Mouse (Mus musculus) bone marrow macrophage, adult 2 months (primary cell): ENCODE results near the gene Wdr64. TPM values are rescaled to one million over a fixed set of nuclear protein-coding genes. Genes with fewer than 3 reads are reported as not detected.

Experiments used
- H3K27ac ChIP-seq: 2 replicates; pipeline ENCODE4 v1.5.1; 2012; ENCODE audit warnings: low read depth, low read length; ENCODE audit not compliant: insufficient read depth
- H3K4me1 ChIP-seq: 2 replicates; pipeline ENCODE4 v1.6.1; 2012; ENCODE audit warnings: low read length; ENCODE audit not compliant: control insufficient read depth, insufficient read depth
- H3K4me3 ChIP-seq: 2 replicates; pipeline ENCODE4 v1.5.1; 2012; ENCODE audit warnings: mild to moderate bottlenecking, low read length, moderate library complexity; ENCODE audit not compliant: insufficient read depth
- CTCF ChIP-seq: IDR thresholded peaks from 2 replicates; pipeline ENCODE4 v1.5.1; 2012; ENCODE audit warnings: low read depth, mild to moderate bottlenecking, low read length, moderate library complexity
- POLR2A ChIP-seq: IDR thresholded peaks from 2 replicates; pipeline ENCODE4 v1.6.1; 2012; ENCODE audit warnings: mild to moderate bottlenecking, low read depth, low read length, borderline replicate concordance
- polyA plus RNA-seq: library from polyadenylated mRNA; stranded (reverse); fragments of >200 nt; gene quantifications from 2 replicates; pipeline ENCODE4 v1.2.4, GENCODE M21; 2012; ENCODE audit not compliant: missing spikeins, insufficient read depth, insufficient read length

Gene Wdr64
- polyA plus RNA-seq, 1 experiment: not detected

DNA sequence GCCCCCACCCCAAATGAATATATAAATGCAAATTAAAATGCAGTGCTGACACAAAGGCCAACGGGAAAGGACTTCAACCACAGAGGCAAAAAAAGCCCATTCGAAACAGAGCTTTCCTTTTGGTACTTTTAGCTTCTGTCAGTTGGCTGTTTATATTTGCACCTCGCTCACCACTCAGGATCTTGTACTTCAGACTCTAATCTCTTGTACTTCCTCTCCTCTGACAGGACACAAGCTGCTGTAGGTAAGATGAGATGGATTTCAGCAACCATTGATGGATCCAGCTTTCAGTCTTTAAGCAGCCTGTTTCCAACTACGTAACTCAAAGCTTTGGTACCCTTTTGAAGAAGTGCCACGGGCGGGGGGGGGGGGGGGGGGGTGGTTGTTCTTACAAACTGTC is 17.4 kb upstream of the Wdr64 start:
- H3K4me3 ChIP-seq: no peak overlapping the region
- TF ChIP-seq CTCF (no peak), POLR2A (no peak)
- H3K27ac ChIP-seq: no peak overlapping the region
- H3K4me1 ChIP-seq: no peaks in the 10 kb centered on the region

DNA sequence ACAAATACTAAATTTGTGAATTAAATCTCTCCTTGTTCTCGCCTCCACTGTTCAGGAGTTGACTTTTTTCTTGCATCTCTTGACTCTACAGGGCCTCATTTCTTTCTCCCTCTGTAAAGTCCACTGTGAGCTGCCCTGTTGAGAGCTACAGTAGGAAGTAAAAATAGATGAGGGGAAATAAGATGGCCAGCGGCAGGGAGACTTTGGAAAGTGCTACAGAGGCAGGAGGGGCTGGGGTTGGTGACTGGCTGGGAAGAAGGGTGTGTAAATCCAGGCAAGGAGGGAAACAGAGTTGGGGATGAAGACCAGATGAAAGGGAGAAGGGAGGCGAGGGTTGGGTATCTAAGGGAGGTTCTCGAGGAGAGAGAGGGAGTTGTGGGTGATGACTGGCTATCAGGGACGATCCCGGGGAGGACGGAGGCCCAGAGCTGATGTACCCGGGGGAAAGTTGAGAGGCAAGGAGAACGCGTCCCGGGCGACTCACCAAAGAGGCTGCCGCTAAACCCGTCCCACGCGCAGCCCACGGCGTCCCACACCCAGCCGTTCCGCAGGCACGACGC is 6.6 kb upstream of the Wdr64 start:
- TF ChIP-seq CTCF (no peak), POLR2A (no peak)
- Histone ChIP-seq H3K4me3 (peak overlapping the region; percentile 91), H3K4me1 (peaks cover 3% of the 10 kb centered on the region; the same call in 1 of the 2 replicates), H3K27ac (no peak overlapping the region)

DNA sequence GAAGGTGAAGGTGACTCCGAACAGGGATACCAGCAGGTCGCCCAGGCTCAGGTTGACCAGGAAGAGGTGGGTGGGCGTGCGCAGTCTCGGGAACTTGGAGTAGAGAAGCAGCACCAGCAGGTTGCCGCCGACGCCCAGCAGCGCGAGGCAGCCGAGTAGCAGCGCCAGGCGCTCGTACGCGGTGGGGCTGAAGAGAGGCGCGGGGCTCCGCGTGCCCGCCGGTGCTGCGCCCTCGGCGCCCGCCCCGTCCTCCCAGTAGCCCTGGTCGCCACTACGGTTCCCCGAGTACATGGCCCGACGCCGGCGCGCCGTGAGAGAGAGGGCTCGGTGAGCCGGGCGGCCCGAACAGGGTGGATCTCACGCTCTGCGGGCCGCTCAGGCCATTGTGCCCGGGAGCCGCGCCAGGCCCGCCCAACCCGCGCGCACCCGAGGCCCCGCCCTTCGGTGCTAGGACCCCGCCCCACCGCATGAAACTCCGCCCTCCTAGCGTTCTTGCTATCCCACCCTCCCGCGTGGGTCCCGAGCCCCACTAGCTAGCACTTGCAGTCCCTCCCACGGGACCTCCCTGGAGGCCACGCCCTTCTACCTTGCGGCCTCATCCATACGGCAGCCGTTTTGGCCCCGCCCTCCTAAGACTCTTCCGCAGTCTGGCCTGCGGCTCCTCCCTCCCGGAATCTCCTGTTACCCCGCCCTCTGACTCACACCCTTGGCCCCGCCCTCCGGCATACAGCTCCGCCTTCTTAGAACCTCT is 6.0 kb upstream of the Wdr64 start, which contains the start of the genes Opn3 and Chml:
Gene Opn3 (minus strand): TSS at position 531 of the 751 bp plus-strand sequence.
Gene Chml (minus strand): TSS at position 656 of the 751 bp plus-strand sequence.
- peak within 1 kb of the TSS; percentile 91 for H3K4me3 ChIP-seq
- TF ChIP-seq CTCF (no peak), POLR2A (peak; percentile 31; the same call in 1 of the 2 replicates)
- H3K4me1 ChIP-seq: peaks cover 3% of the 10 kb centered on the region; the same call in 1 of the 2 replicates
- no peak within 1 kb of the TSS for H3K27ac ChIP-seq

DNA sequence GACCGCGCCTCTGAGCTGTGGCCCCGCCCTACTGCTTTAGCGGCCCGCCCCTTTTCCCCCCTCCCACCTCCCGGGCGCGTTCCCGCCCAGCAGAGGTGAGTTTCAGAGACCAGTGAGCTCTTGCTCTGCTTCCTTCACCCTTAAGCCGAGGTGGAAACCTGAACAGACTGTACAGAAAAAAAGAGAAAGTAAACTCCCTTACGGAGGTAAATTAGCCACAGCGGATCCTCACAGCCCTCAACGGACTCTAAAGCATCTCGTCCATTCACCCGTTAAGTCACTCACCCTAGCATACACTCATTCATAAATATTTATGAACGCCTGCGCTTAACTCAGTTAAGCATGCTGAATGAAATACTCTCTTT is 5.4 kb upstream of the Wdr64 start:
- peaks cover 3% of the 10 kb centered on the region; the same call in 1 of the 2 replicates for H3K4me1 ChIP-seq
- TF ChIP-seq POLR2A (no peak), CTCF (no peak)
- H3K4me3 ChIP-seq: peak overlapping the region; percentile 80
- no peak overlapping the region for H3K27ac ChIP-seq

DNA sequence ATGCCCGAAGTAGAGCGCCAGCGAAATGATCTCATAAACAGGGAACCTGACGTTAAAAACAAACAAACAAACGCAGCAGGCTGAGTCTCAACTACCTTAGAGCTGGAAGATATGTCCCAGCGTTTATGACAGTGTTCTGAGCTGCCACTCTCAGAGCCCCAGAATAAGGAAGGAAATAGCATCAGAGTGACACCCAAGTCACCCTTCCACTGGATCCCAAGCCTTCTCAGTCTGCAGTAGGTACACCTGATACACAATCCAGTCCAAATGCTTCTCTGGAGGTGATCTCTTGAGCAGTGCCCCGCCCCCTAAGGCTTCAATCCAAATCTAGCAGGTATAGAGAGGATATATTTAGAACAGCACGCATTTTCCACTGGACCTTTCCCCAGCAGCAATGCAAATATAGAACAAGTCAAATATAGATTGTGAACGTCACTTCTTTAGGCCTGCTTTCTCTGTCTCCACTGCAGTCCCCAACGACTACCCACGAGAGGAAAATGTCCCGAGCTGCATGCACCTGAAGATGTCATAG is 4.9 kb upstream of the Wdr64 start:
- no peak for TF ChIP-seq CTCF
- TF ChIP-seq POLR2A: no peak
- peak overlapping the region; percentile 80 for H3K4me3 ChIP-seq
- no peak overlapping the region for H3K27ac ChIP-seq

DNA sequence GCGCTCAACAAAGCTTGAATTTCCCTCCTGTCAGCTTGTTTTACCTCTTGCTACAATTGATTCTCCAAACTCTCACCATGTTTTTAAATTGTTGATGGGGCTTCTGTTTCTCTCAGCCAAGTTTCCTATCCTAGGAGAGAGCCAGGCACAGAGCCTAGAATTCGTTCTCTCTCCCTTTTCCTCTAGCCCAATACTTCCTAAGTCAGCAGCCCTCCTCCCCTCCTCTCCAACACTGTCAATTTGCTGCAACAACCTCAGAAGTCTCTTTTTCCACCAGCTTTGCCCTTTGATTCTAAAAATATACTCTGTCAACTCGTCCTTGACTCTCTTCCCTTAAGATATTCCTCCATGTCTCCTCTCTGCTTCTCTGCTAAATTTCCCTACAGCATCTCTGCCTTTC is 982 bp downstream of the Wdr64 start:
- no peak for TF ChIP-seq CTCF
- TF ChIP-seq POLR2A: no peak
- Histone ChIP-seq H3K27ac (no peak overlapping the region), H3K4me1 (no peaks in the 10 kb centered on the region), H3K4me3 (no peak overlapping the region)

More for the DNA sequence above, 4.9 kb upstream of the Wdr64 start:
- peaks cover 3% of the 10 kb centered on the region; the same call in 1 of the 2 replicates for H3K4me1 ChIP-seq

DNA sequence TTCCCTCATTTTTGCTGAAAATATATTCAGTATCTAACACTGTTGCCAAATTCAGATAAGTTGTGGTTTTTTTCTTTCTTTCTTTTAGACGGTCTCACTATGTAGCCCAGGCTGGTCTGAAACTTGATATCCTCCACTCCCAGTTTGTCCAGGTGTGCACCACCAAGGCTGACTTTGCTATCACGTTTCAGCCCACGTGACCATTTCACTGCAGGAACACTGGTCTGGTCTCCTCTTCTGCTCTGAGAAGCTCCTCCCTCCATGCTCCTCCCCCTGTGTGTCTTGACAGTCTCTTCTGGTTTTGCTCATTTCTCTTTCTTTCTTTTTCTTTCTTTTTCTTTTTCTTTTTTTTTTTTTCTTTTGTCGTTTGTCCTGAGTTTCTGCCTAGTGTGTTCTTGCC is 1.4 kb downstream of the Wdr64 start:
- TF ChIP-seq POLR2A (no peak), CTCF (no peak)
- Histone ChIP-seq H3K4me3 (no peak overlapping the region), H3K27ac (no peak overlapping the region), H3K4me1 (no peaks in the 10 kb centered on the region)

DNA sequence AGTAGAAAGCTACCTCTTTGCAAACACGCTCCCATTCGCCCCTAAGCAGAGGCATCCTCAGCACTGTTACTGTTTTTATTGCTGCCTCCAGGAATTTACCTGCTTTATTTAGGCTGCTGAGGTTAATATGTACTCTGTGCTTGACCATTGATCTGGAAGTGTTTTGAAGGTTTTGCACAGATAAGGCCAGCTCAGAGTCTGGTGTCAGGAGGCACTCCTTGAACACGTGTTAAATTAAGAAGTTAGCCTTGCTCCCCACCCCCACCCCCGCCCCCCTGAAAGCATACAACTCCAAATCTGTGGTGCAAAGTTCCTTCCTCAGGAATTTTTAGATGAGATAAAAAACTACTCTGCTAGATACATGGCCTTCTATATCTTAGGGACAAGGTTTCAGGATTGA is 2.8 kb downstream of the Wdr64 start:
- Histone ChIP-seq H3K27ac (no peak overlapping the region), H3K4me1 (no peaks in the 10 kb centered on the region), H3K4me3 (no peak overlapping the region)
- no peak for TF ChIP-seq POLR2A
- no peak for TF ChIP-seq CTCF

DNA sequence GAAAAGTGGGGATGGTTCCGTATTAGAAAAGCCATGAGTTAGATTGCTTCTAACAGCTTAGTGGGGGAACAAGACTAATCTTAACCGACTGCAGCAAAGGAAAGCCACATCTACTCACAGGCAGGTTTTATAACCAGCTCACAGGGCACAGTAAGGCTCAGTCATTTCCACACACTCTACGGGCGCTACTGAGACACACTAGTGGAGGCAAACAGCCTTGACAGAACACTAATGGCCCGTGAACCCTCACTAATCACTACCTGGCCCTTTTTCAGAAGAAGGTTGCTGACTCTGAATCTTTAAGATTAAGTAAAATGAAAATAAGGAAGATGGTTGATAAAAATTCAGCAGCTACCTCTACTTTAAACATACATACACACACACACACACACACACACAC is 9.2 kb downstream of the Wdr64 start:
- Histone ChIP-seq H3K4me1 (no peaks in the 10 kb centered on the region), H3K27ac (no peak overlapping the region), H3K4me3 (no peak overlapping the region)
- TF ChIP-seq POLR2A: no peak
- no peak for TF ChIP-seq CTCF

DNA sequence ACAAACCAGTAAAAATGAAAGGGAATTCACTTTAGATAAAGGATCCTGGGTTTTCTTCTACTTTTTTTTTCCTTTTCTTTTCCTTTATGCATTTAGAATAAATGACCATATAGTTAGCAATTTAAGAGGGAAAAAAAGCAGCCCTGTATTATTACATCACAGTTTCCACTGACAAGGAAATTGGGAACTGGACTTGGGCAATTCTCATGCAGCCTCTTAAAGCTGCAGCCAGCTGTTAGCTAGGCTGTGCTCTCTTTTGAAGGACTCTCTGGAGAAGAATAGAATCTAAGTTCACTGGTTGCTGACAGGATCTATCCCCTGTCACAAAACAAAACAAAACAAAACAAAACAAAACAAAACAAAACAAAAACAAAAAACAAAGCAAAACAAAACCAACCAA is 9.6 kb downstream of the Wdr64 start:
- Histone ChIP-seq H3K4me1 (no peaks in the 10 kb centered on the region), H3K4me3 (no peak overlapping the region), H3K27ac (no peak overlapping the region)
- TF ChIP-seq POLR2A: no peak
- TF ChIP-seq CTCF: no peak
